Mouse (Mus musculus): Measurements from ENCODE around the gene Ryr2.

DNA sequence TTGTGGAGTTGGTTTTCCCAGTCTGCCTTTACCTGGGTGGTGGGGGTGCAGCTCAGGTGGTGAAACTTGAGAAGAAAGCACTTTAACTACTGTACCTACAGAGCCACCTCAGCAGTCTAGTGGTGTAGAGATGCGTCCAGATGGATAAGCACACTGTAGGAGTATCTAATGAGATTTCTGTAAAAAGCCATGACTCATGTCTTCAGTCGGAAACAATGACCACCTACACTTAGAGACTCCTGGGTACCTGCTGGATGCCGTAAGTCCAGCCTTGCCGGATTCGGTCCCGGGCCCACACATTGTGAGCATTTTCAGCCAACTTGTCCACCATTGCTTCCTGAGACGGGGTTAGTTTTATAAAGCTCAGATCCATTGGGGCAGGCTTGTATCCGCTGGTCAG, 334.6 kb downstream of the Ryr2 start:
- TF ChIP-seq CTCF (conservative IDR thresholded peaks at IDR 0.05; ENCODE audit: insufficient read depth, insufficient read length, low read depth, low read length) (no peak), POLR2A (IDR thresholded peaks at IDR 0.05; ENCODE audit: low read depth, low read length) (no peak)

All from kidney, adult 2 months (tissue).